Mouse (Mus musculus): Measurements from ENCODE around the gene Flot1. TPM values are rescaled to one million over a fixed set of nuclear protein-coding genes. Genes with fewer than 3 reads are reported as not detected.

Gene Flot1
- polyA plus RNA-seq, 1 experiment from 2014 or later: 53.7 TPM

- Histone ChIP-seq H3K27me3 (no peaks in the 10 kb centered on the region; the same call in 1 of the 2 replicates), H3K4me1 (peaks cover 8% of the 10 kb centered on the region), H3K36me3 (replicated peaks) (no peaks in the 10 kb centered on the region), H3K27ac (no peak overlapping the region), H3K9ac (no peak overlapping the region), H3K9me3 (no peaks in the 10 kb centered on the region), H3K4me3 (replicated peaks) (no peak overlapping the region), H3K4me2 (no peak overlapping the region)
- no peak for ATAC-seq (ENCODE audit: low FRiP score)
- WGBS: 86% methylated on average over 7 of the region's 7 CpGs
Measured at GRCm38 (mm10) chr17:35813653-35814052, 9.4 kb upstream of the Flot1 start.

- WGBS: 67% methylated on average over 6 of the region's 6 CpGs
Measured at GRCm38 (mm10) chr17:35814678-35815077, 8.4 kb upstream of the Flot1 start.

GRCm38 (mm10) chr17:35815836-35816235, 7.2 kb upstream of the Flot1 start:
- Histone ChIP-seq H3K9me3 (no peaks in the 10 kb centered on the region), H3K27ac (no peak overlapping the region), H3K4me1 (peaks cover 11% of the 10 kb centered on the region), H3K36me3 (replicated peaks) (no peaks in the 10 kb centered on the region), H3K4me2 (no peak overlapping the region), H3K9ac (0 out of 2 replicates have a peak overlapping the region, but pooled peaks have one; percentile 21), H3K4me3 (replicated peaks) (no peak overlapping the region), H3K27me3 (peaks cover 13% of the 10 kb centered on the region)
- WGBS: 73% methylated on average over 7 of the region's 7 CpGs
- no peak for ATAC-seq (ENCODE audit: low FRiP score)

More at GRCm38 (mm10) chr17:35814678-35815077, 8.4 kb upstream of the Flot1 start:
- Histone ChIP-seq H3K4me1 (peaks cover 8% of the 10 kb centered on the region), H3K36me3 (replicated peaks) (no peaks in the 10 kb centered on the region), H3K4me2 (no peak overlapping the region), H3K27me3 (peaks cover 5% of the 10 kb centered on the region), H3K4me3 (replicated peaks) (no peak overlapping the region), H3K27ac (no peak overlapping the region), H3K9ac (no peak overlapping the region), H3K9me3 (no peaks in the 10 kb centered on the region)
- no peak for ATAC-seq (ENCODE audit: low FRiP score)

- no peak overlapping the region for H3K4me3 ChIP-seq (replicated peaks)
Measured at GRCm38 (mm10) chr17:35816686-35817085, 6.3 kb upstream of the Flot1 start.

GRCm38 (mm10) chr17:35817226-35817625, 5.8 kb upstream of the Flot1 start:
- 58% methylated on average over 10 of the region's 10 CpGs for WGBS
- Histone ChIP-seq H3K4me1 (peaks cover 25% of the 10 kb centered on the region), H3K27me3 (peaks cover 15% of the 10 kb centered on the region), H3K4me3 (replicated peaks) (no peak overlapping the region), H3K4me2 (no peak overlapping the region), H3K36me3 (replicated peaks) (no peaks in the 10 kb centered on the region), H3K27ac (no peak overlapping the region), H3K9ac (no peak overlapping the region), H3K9me3 (no peaks in the 10 kb centered on the region)
- ATAC-seq (ENCODE audit: low FRiP score): no peak

More at GRCm38 (mm10) chr17:35816686-35817085, 6.3 kb upstream of the Flot1 start:
- Histone ChIP-seq H3K27me3 (peaks cover 15% of the 10 kb centered on the region), H3K4me1 (peaks cover 20% of the 10 kb centered on the region), H3K9ac (0 out of 2 replicates have a peak overlapping the region, but pooled peaks have one; percentile 21), H3K36me3 (replicated peaks) (no peaks in the 10 kb centered on the region), H3K9me3 (no peaks in the 10 kb centered on the region), H3K27ac (no peak overlapping the region), H3K4me2 (no peak overlapping the region)
- ATAC-seq (ENCODE audit: low FRiP score): no peak
- WGBS: 42% methylated on average over 7 of the region's 14 CpGs

GRCm38 (mm10) chr17:35820111-35820510, 2.9 kb upstream of the Flot1 start:
- H3K9me3 ChIP-seq: no peaks in the 10 kb centered on the region
- no peak overlapping the region for H3K9ac ChIP-seq
- peaks cover 40% of the 10 kb centered on the region for H3K4me1 ChIP-seq
- WGBS: 86% methylated on average over 5 of the region's 5 CpGs
- H3K4me2 ChIP-seq: no peak overlapping the region
- peaks cover 15% of the 10 kb centered on the region for H3K27me3 ChIP-seq
- no peak overlapping the region for H3K27ac ChIP-seq
- H3K36me3 ChIP-seq (replicated peaks): 0 out of 2 replicates have a peak, but pooled peaks cover 5% of the 10 kb centered on the region
- no peak overlapping the region for H3K4me3 ChIP-seq (replicated peaks)
- ATAC-seq (ENCODE audit: low FRiP score): no peak

- peaks cover 20% of the 10 kb centered on the region for H3K36me3 ChIP-seq (replicated peaks)
- peak within 1 kb of the TSS; percentile 52 for H3K9ac ChIP-seq
- peak within 1 kb of the TSS; percentile 81 for H3K4me2 ChIP-seq
- WGBS: under 1% methylated on average over 62 of the region's 62 CpGs
- H3K27ac ChIP-seq: peak within 1 kb of the TSS; percentile 89; the same call in 1 of the 2 replicates
- peak; percentile 36 for ATAC-seq (ENCODE audit: low FRiP score)
- H3K4me3 ChIP-seq (replicated peaks): peak within 1 kb of the TSS; percentile 70
- no peaks in the 10 kb centered on the region for H3K9me3 ChIP-seq
- H3K4me1 ChIP-seq: peaks cover 39% of the 10 kb centered on the region
- peaks cover 15% of the 10 kb centered on the region for H3K27me3 ChIP-seq
Measured at GRCm38 (mm10) chr17:35821439-35822430, 1.3 kb upstream of the Flot1 start, which contains the start of gene Ier3. Gene Ier3 (plus strand): TSS chr17:35821684.

- Histone ChIP-seq H3K27ac (peak overlapping the region; percentile 89), H3K27me3 (peaks cover 15% of the 10 kb centered on the region), H3K4me2 (peak overlapping the region; percentile 81), H3K4me3 (replicated peaks) (peak overlapping the region; percentile 70), H3K9me3 (no peaks in the 10 kb centered on the region), H3K9ac (peak overlapping the region; percentile 52), H3K36me3 (replicated peaks) (peaks cover 28% of the 10 kb centered on the region), H3K4me1 (peaks cover 35% of the 10 kb centered on the region)
- WGBS: 1% methylated on average over 11 of the region's 11 CpGs
- peak; percentile 19 for ATAC-seq (ENCODE audit: low FRiP score)
Measured at GRCm38 (mm10) chr17:35822564-35822963, 466 bp upstream of the Flot1 start.

- peak overlapping the region; percentile 81 for H3K4me2 ChIP-seq
- peaks cover 35% of the 10 kb centered on the region for H3K36me3 ChIP-seq (replicated peaks)
- no peak overlapping the region for H3K9ac ChIP-seq
- H3K27me3 ChIP-seq: peaks cover 13% of the 10 kb centered on the region
- ATAC-seq (ENCODE audit: low FRiP score): no peak
- peak overlapping the region; percentile 70 for H3K4me3 ChIP-seq (replicated peaks)
- no peaks in the 10 kb centered on the region for H3K9me3 ChIP-seq
- H3K4me1 ChIP-seq: peaks cover 35% of the 10 kb centered on the region
- WGBS: 69% methylated on average over 7 of the region's 7 CpGs
- H3K27ac ChIP-seq: no peak overlapping the region
Measured at GRCm38 (mm10) chr17:35824402-35824801, 1.4 kb downstream of the Flot1 start.

GRCm38 (mm10) chr17:35825109-35825850, 2.2 kb downstream of the Flot1 start:
- Histone ChIP-seq H3K4me1 (peaks cover 41% of the 10 kb centered on the region), H3K36me3 (replicated peaks) (peaks cover 35% of the 10 kb centered on the region), H3K9ac (no peak overlapping the region), H3K4me3 (replicated peaks) (no peak overlapping the region), H3K27me3 (peaks cover 7% of the 10 kb centered on the region), H3K9me3 (no peaks in the 10 kb centered on the region), H3K4me2 (no peak overlapping the region), H3K27ac (no peak overlapping the region)
- 94% methylated on average over 13 of the region's 13 CpGs for WGBS
- no peak for ATAC-seq (ENCODE audit: low FRiP score)

- Histone ChIP-seq H3K36me3 (replicated peaks) (peaks cover 67% of the 10 kb centered on the region), H3K9me3 (no peaks in the 10 kb centered on the region), H3K9ac (no peak overlapping the region), H3K4me1 (peaks cover 22% of the 10 kb centered on the region), H3K27me3 (no peaks in the 10 kb centered on the region), H3K4me2 (peak overlapping the region; percentile 21; the same call in 1 of the 2 replicates), H3K27ac (0 out of 2 replicates have a peak overlapping the region, but pooled peaks have one; percentile 13), H3K4me3 (replicated peaks) (no peak overlapping the region; the same call in 1 of the 2 replicates)
- peak; percentile 71 for ATAC-seq (ENCODE audit: low FRiP score)
- 2% methylated on average over 21 of the region's 21 CpGs for WGBS
Measured at GRCm38 (mm10) chr17:35829737-35830136, 6.7 kb downstream of the Flot1 start.

Measured in forebrain, embryonic 12.5 days (tissue).